Mouse (Mus musculus): ENCODE results near the gene Gtpbp6. TPM values are rescaled to one million over a fixed set of nuclear protein-coding genes. Genes with fewer than 3 reads are reported as not detected.

Gtpbp6 gene
- polyA plus RNA-seq, 2 experiments = 4.6 to 21.4 TPM

DNA sequence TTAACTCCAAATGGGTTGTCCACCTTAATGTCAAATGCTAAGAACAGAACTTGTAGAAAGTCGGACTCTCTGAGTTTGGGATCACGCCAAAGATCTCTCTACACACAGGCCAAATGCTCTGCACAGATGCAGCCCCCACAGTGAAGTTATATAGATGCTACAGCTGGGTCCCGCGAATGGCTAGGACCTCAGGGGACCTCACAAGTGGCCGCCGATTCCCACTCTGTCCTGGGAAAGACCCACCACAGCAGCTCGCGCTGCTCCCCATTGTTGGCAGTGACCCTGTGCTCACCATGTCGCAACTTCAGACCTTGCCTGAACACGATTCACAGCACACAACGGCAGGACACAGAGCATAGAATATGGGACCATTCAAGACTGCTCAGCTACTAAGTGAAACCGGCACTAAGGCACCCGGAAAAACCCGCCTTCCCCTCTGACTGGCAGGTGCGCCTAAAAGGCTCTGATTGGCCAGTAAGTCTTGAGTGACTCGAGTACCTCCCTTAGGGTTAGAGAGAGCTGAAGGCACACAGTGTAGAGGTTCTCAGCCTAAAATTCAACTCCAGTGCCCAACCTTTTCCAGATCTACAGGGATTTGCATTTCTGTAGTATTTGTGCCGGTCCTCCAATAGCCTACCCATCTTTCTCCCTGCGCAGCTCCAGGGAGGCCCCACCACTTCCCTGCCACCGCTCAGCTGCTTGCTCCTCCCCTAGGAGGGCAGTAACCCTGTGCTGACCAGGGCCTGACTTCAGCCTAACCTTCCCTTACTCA, 50.2 kb downstream of the Gtpbp6 start:
- ATAC-seq (ENCODE audit: insufficient read depth) (peak; percentile 99), DNase-seq (ENCODE audit: low read depth in 3 of 3, low spot score in 3 of 3) (peak; percentile 66 to 75 (median 69))
- no peak overlapping the region for H3K27ac ChIP-seq
- peaks cover 0 to 2% of the 10 kb centered on the region in 2 experiments; a peak in 1 of 4 replicates for H3K4me1 ChIP-seq (replicated peaks; ENCODE audit: control insufficient read depth in 2 of 2, insufficient read depth in 2 of 2, low read length in 1 of 2)
- TF ChIP-seq CTCF (IDR thresholded peaks at IDR 0.05; ENCODE audit: low read depth) = no peak
- no peak for TF ChIP-seq EP300 (IDR thresholded peaks at IDR 0.05; ENCODE audit: low read depth)
- 1% methylated on average over 19 of the region's 19 CpGs for WGBS (ENCODE audit: insufficient replicate concordance)
- no peaks in the 10 kb centered on the region for H3K9me3 ChIP-seq (ENCODE audit: control insufficient read depth, low read length)
- H3K4me3 ChIP-seq (ENCODE audit: insufficient read depth in 1 of 2, low read depth in 2 of 2, low read length in 2 of 2) = peak overlapping the region; percentile 74 to 84
- peak overlapping the region; percentile 90 for H3K9ac ChIP-seq (replicated peaks)
- H3K36me3 ChIP-seq (replicated peaks; ENCODE audit: control insufficient read depth, insufficient read depth, low read depth) = no peaks in the 10 kb centered on the region
- H3K4me2 ChIP-seq (ENCODE audit: low read depth) = peak overlapping the region; percentile 68
- no peaks in the 10 kb centered on the region for H3K27me3 ChIP-seq (ENCODE audit: control insufficient read depth, insufficient read depth, low read length)

Other genes starting within 250 kb of the Gtpbp6 start
- gene Gm15446, start 184.8 kb downstream of the Gtpbp6 start, polyA plus RNA-seq (2012; rRNA removed) = 0.01 and 0.05 TPM in 2 replicates
- gene Gm15446, start 184.8 kb downstream of the Gtpbp6 start, polyA plus RNA-seq (2014; fragmentation: Nextera tagmentation; extraction: Ambion mirVana) = 0.18 and 0.45 TPM in 2 replicates
- 2.1 and 4.0 TPM in 2 replicates for gene Zfp932, start 111.7 kb downstream of the Gtpbp6 start, polyA plus RNA-seq (2012; rRNA removed)
- 6.8 and 7.4 TPM in 2 replicates for gene Zfp932, start 111.7 kb downstream of the Gtpbp6 start, polyA plus RNA-seq (2014; fragmentation: Nextera tagmentation; extraction: Ambion mirVana)
- 0.30 and 0.59 TPM in 2 replicates for gene Gm17655, start 35.7 kb downstream of the Gtpbp6 start, polyA plus RNA-seq (2012; rRNA removed)
- 2.0 and 2.3 TPM in 2 replicates for gene Gm17655, start 35.7 kb downstream of the Gtpbp6 start, polyA plus RNA-seq (2014; fragmentation: Nextera tagmentation; extraction: Ambion mirVana)
- gene Gm35315, start 13.8 kb downstream of the Gtpbp6 start, polyA plus RNA-seq (2012; rRNA removed) = 0.53 and 0.81 TPM in 2 replicates
- gene Gm35315, start 13.8 kb downstream of the Gtpbp6 start, polyA plus RNA-seq (2014; fragmentation: Nextera tagmentation; extraction: Ambion mirVana) = 0.51 and 0.81 TPM in 2 replicates
- 0.13 and 0.24 TPM in 2 replicates for gene Plcxd1, start 8.2 kb downstream of the Gtpbp6 start, polyA plus RNA-seq (2012; rRNA removed)
- gene Plcxd1, start 8.2 kb downstream of the Gtpbp6 start, polyA plus RNA-seq (2014; fragmentation: Nextera tagmentation; extraction: Ambion mirVana) = 0.14 and 0.18 TPM in 2 replicates
- gene Zfp605, start 1.9 kb upstream of the Gtpbp6 start, polyA plus RNA-seq (2012; rRNA removed) = 0.47 and 0.66 TPM in 2 replicates
- gene Zfp605, start 1.9 kb upstream of the Gtpbp6 start, polyA plus RNA-seq (2014; fragmentation: Nextera tagmentation; extraction: Ambion mirVana) = 0.62 and 0.86 TPM in 2 replicates
- gene Chfr, start 27.6 kb upstream of the Gtpbp6 start, polyA plus RNA-seq (2012; rRNA removed) = 15.8 and 16.0 TPM in 2 replicates
- 18.3 and 19.1 TPM in 2 replicates for gene Chfr, start 27.6 kb upstream of the Gtpbp6 start, polyA plus RNA-seq (2014; fragmentation: Nextera tagmentation; extraction: Ambion mirVana)
- 3.4 and 4.4 TPM in 2 replicates for gene Golga3, start 68.5 kb upstream of the Gtpbp6 start, polyA plus RNA-seq (2012; rRNA removed)
- gene Golga3, start 68.5 kb upstream of the Gtpbp6 start, polyA plus RNA-seq (2014; fragmentation: Nextera tagmentation; extraction: Ambion mirVana) = 5.7 and 7.4 TPM in 2 replicates
- 3.3 and 5.8 TPM in 2 replicates for gene Ankle2, start 122.8 kb upstream of the Gtpbp6 start, polyA plus RNA-seq (2012; rRNA removed)
- gene Ankle2, start 122.8 kb upstream of the Gtpbp6 start, polyA plus RNA-seq (2014; fragmentation: Nextera tagmentation; extraction: Ambion mirVana) = 10.4 and 11.9 TPM in 2 replicates
- gene Pgam5, start 161.7 kb upstream of the Gtpbp6 start, polyA plus RNA-seq (2012; rRNA removed) = 17.0 and 17.6 TPM in 2 replicates
- gene Pgam5, start 161.7 kb upstream of the Gtpbp6 start, polyA plus RNA-seq (2014; fragmentation: Nextera tagmentation; extraction: Ambion mirVana) = 26.3 and 31.4 TPM in 2 replicates
- 13.6 and 16.0 TPM in 2 replicates for gene Pxmp2, start 178.0 kb upstream of the Gtpbp6 start, polyA plus RNA-seq (2012; rRNA removed)
- gene Pxmp2, start 178.0 kb upstream of the Gtpbp6 start, polyA plus RNA-seq (2014; fragmentation: Nextera tagmentation; extraction: Ambion mirVana) = 31.7 and 36.7 TPM in 2 replicates
- 16.7 and 16.9 TPM in 2 replicates for gene Pole, start 178.1 kb upstream of the Gtpbp6 start, polyA plus RNA-seq (2012; rRNA removed)
- 18.8 and 19.5 TPM in 2 replicates for gene Pole, start 178.1 kb upstream of the Gtpbp6 start, polyA plus RNA-seq (2014; fragmentation: Nextera tagmentation; extraction: Ambion mirVana)
- gene P2rx2, start 235.0 kb upstream of the Gtpbp6 start, polyA plus RNA-seq (2012; rRNA removed) = 0.03 and 0.06 TPM in 2 replicates
- not detected in 2 replicates for gene P2rx2, start 235.0 kb upstream of the Gtpbp6 start, polyA plus RNA-seq (2014; fragmentation: Nextera tagmentation; extraction: Ambion mirVana)
- not detected in 2 replicates for gene Lrcol1, start 236.5 kb upstream of the Gtpbp6 start, polyA plus RNA-seq (2012; rRNA removed)
- not detected in 2 replicates for gene Lrcol1, start 236.5 kb upstream of the Gtpbp6 start, polyA plus RNA-seq (2014; fragmentation: Nextera tagmentation; extraction: Ambion mirVana)

Measured in liver, embryonic 14.5 days (tissue).